In the genomic region with DNA sequence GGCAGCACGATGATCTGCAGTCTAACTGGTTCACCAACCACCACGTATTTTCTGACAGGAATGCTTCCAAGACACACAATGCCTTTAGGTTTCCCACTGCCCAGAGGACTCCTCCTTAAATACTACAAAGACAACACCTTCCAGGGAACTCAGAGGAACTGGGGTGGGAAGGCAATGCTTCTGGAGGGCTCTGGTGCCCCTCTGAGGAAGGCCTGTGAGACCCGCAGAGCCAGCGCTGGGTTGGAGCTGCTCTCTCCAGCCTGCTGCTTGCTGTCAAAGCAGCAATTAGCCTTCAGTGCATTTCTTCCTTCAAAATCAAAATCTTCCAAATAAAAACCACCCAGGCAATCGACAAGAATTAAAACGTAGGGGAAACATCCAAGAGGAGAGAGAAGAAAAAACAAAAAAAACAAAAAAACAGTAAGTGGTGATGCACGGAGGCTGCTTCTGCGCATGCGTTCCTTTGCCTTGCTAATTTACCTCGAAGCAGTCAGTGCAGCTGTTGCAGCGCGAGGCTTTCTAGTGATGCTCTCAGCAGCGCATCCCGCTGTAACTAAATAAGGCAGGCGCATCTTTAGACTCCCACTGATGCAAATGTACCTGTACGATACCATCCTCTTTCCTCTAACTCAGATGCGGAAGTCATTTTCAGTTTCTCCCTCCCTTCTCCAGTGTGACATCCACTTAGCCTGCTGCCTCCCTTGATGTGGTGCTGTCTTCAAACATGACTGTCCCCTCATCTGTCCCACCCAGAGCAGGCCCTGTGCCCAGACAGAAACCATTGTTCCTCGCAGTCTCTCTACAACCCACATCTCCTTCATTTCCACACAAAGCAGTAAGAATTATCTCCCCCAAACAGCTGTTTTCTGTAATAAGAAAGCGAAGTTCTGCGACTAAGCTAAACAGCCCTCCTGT, we compare ENCODE assay signal across 9 mouse cellular contexts. TPM values are rescaled to one million over a fixed set of nuclear protein-coding genes. Genes with fewer than 3 reads are reported as not detected.
DNase-seq lines count a peak whose midpoint lies in the region; ATAC-seq and TF ChIP-seq lines count a peak whose summit lies in the region.
"Had no signal": no experiment of that assay in that cellular context is flagged by ENCODE, and none has a peak within 500 bp of the region (broad histone marks: within the 10 kb centered on the region; RNA-seq: fewer than 3 reads in every experiment).

No protein-coding gene starts in this region.

- no peak overlapping the region for H3K4me3 ChIP-seq in kidney, postnatal 0 days (replicated peaks; ENCODE audit: low read depth, low read length)
- H3K4me3 ChIP-seq in kidney, adult 2 months (ENCODE audit: insufficient read depth, low read depth, low read length), result no peak overlapping the region
- H3K4me3 ChIP-seq in hindbrain, embryonic 11.5 days (ENCODE audit: low read depth, low read length), result no peak overlapping the region
- no peak overlapping the region for H3K4me3 ChIP-seq in liver, embryonic 15.5 days (replicated peaks)

- H3K27ac ChIP-seq in kidney, postnatal 0 days, result no peak overlapping the region
- no peak overlapping the region for H3K27ac ChIP-seq in kidney, adult 2 months (ENCODE audit: insufficient read depth, low read depth, low read length)
- no peak overlapping the region for H3K27ac ChIP-seq in hindbrain, embryonic 11.5 days (ENCODE audit: low read depth, low read length)
- peak overlapping the region; percentile 93 for H3K27ac ChIP-seq in liver, embryonic 15.5 days (replicated peaks)

- no peak overlapping the region for H3K4me2 ChIP-seq in kidney, postnatal 0 days (ENCODE audit: low read length)
- no peak overlapping the region; the same call in 1 of the 2 replicates for H3K4me2 ChIP-seq in hindbrain, embryonic 11.5 days (replicated peaks; ENCODE audit: low read depth, low read length)
- 0 out of 2 replicates have a peak overlapping the region, but pooled peaks have one; percentile 66 for H3K4me2 ChIP-seq in liver, embryonic 15.5 days

- TF ChIP-seq POLR2A in kidney, adult 2 months (IDR thresholded peaks at IDR 0.05; ENCODE audit: low read depth, low read length), result no peak

- H3K9ac ChIP-seq in kidney, postnatal 0 days (ENCODE audit: low read depth, low read length), result no peak overlapping the region
- peak overlapping the region; percentile 34; the same call in 1 of the 2 replicates for H3K9ac ChIP-seq in hindbrain, embryonic 11.5 days (ENCODE audit: low read depth, low read length)
- H3K9ac ChIP-seq in liver, embryonic 15.5 days, result no peak overlapping the region

- H3K9me3 ChIP-seq in kidney, postnatal 0 days (replicated peaks; ENCODE audit: low read length), result no peaks in the 10 kb centered on the region
- no peaks in the 10 kb centered on the region for H3K9me3 ChIP-seq in hindbrain, embryonic 11.5 days (ENCODE audit: control insufficient read depth, low read length)
- H3K9me3 ChIP-seq in liver, embryonic 15.5 days (replicated peaks), result no peaks in the 10 kb centered on the region

- no peaks in the 10 kb centered on the region for H3K4me1 ChIP-seq in kidney, postnatal 0 days (replicated peaks; ENCODE audit: insufficient read depth, low read length)
- H3K4me1 ChIP-seq in kidney, adult 2 months (ENCODE audit: control insufficient read depth, insufficient read depth, low read length), result no peaks in the 10 kb centered on the region
- no peaks in the 10 kb centered on the region for H3K4me1 ChIP-seq in hindbrain, embryonic 11.5 days (replicated peaks; ENCODE audit: control insufficient read depth, insufficient read depth, low read length)
- H3K4me1 ChIP-seq in liver, embryonic 15.5 days (replicated peaks), result peaks cover 39% of the 10 kb centered on the region

- H3K36me3 ChIP-seq in kidney, postnatal 0 days (ENCODE audit: insufficient read depth, low read length), result no peaks in the 10 kb centered on the region
- no peaks in the 10 kb centered on the region for H3K36me3 ChIP-seq in kidney, adult 2 months (ENCODE audit: control insufficient read depth, insufficient read depth, low read length)
- H3K36me3 ChIP-seq in hindbrain, embryonic 11.5 days (ENCODE audit: control insufficient read depth, insufficient read depth, low read length), result no peaks in the 10 kb centered on the region
- H3K36me3 ChIP-seq in liver, embryonic 15.5 days (replicated peaks), result no peaks in the 10 kb centered on the region

- peak; percentile 20 for DNase-seq in kidney, postnatal 0 days (ENCODE audit: low spot score)
- no peak for DNase-seq in kidney, adult 2 months
- DNase-seq in hindbrain, embryonic 11.5 days (ENCODE audit: low spot score), result peak; percentile 61
- DNase-seq in right cerebral cortex, postnatal 25 days, result peak; percentile 48
- no peak for DNase-seq in urinary bladder, adult 18-20 months (ENCODE audit: low spot score in 2 of 2)
- DNase-seq in urinary bladder, postnatal 36 days (ENCODE audit: low spot score in 2 of 2), result no peak
- no peak for DNase-seq in lung, postnatal 14 days

- TF ChIP-seq CTCF in kidney, postnatal 0 days (IDR thresholded peaks at IDR 0.05; ENCODE audit: low read depth), result no peak
- no peak for TF ChIP-seq CTCF in kidney, adult 2 months (conservative IDR thresholded peaks at IDR 0.05; ENCODE audit: insufficient read depth, insufficient read length, low read depth, low read length)

- ATAC-seq in kidney, postnatal 0 days (replicated peaks; ENCODE audit: low FRiP score, low read depth), result no peak
- no peak for ATAC-seq in hindbrain, embryonic 11.5 days (ENCODE audit: low FRiP score)
- ATAC-seq in liver, embryonic 15.5 days (ENCODE audit: insufficient read depth), result no peak

- H3K27me3 ChIP-seq in kidney, postnatal 0 days (ENCODE audit: insufficient read depth, low read length), result no peaks in the 10 kb centered on the region
- H3K27me3 ChIP-seq in kidney, adult 2 months (replicated peaks; ENCODE audit: control insufficient read depth, insufficient read depth, low read length), result no peaks in the 10 kb centered on the region
- no peaks in the 10 kb centered on the region for H3K27me3 ChIP-seq in hindbrain, embryonic 11.5 days (ENCODE audit: control insufficient read depth, insufficient read depth, low read length)
- H3K27me3 ChIP-seq in liver, embryonic 15.5 days, result no peaks in the 10 kb centered on the region

- WGBS in kidney, postnatal 0 days, result 45% methylated on average over 20 of the region's 20 CpGs
- 49% methylated on average over 20 of the region's 20 CpGs for WGBS in kidney, adult 2 months
- 42% methylated on average over 20 of the region's 20 CpGs for WGBS in hindbrain, embryonic 11.5 days
- WGBS in liver, embryonic 15.5 days (ENCODE audit: insufficient replicate concordance), result 57% methylated on average over 20 of the region's 20 CpGs

RNA-seq across cellular contexts. Expression of a gene that starts 34.7 kb away (rescaled TPM):
- not detected in 2 replicates for polyA plus RNA-seq in kidney, postnatal 0 days (2015; fragmentation: Nextera tagmentation; extraction: Ambion mirVana)
- polyA plus RNA-seq in kidney, adult 2 months (2012; rRNA removed), result not detected in 2 replicates
- polyA plus RNA-seq in hindbrain, embryonic 11.5 days (2014; fragmentation: Nextera tagmentation; extraction: Ambion mirVana), result not detected in 2 replicates
- polyA plus RNA-seq in liver, embryonic 15.5 days (2015; fragmentation: Nextera tagmentation; extraction: Ambion mirVana), result not detected in 2 replicates
- polyA plus RNA-seq: large intestine, adult 2 months had no signal

RNA-seq across cellular contexts. Expression of a gene that starts 42.2 kb away (rescaled TPM):
- polyA plus RNA-seq in kidney, postnatal 0 days (2015; fragmentation: Nextera tagmentation; extraction: Ambion mirVana), result 0.09 and 0.18 TPM in 2 replicates
- 0.31 and 2.5 TPM in 2 replicates for polyA plus RNA-seq in kidney, adult 2 months (2012; rRNA removed)
- polyA plus RNA-seq in hindbrain, embryonic 11.5 days (2014; fragmentation: Nextera tagmentation; extraction: Ambion mirVana), result 3.0 and 3.9 TPM in 2 replicates
- polyA plus RNA-seq in liver, embryonic 15.5 days (2015; fragmentation: Nextera tagmentation; extraction: Ambion mirVana), result 16.8 and 23.3 TPM in 2 replicates

Comparison
In these comparisons a context has a peak if more than half of its experiments do, and no peak if none do; other contexts are left out.
1. DNase-seq: peak in kidney, postnatal 0 days (single experiment), hindbrain, embryonic 11.5 days (single experiment) and right cerebral cortex, postnatal 25 days (single experiment); none in kidney, adult 2 months (single experiment), urinary bladder, adult 18-20 months (0 of 2), urinary bladder, postnatal 36 days (0 of 2) and lung, postnatal 14 days (single experiment).